Mouse (Mus musculus): ENCODE measurements around the gene Medag.

The Medag gene

DNA sequence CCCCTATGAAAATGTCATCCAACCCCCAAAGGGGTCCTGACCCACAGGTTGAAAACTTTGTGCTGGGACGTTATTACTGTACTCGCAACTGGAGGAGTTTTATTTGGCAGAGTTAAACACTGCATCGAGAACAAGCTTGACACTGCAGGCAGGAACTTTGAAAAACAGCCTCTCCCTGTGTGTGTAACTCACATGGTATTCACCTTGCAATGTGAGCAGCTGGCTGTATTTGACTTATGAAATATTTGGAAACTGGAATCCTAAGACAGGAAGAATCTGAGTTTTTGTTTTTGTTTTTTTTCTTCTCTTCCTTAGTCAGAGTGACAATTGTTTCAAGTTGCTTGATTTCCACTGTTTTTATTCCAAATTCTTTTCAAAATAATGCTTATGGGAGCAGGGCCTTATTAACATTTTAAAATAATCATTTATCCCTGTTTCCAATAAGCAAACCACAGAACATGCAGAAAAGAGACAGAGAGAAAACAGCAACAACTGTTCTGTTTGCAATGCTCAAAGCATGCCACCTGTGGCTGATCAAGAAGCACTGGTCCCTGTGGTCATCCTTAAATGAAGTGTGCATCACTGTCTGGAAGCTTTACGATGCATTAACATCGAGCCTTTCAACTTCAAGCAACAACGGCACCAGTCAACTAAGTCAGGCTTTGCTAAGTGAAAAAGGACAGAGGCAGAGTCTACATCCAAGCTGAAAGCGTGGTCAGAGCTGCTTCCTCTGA, 26.2 kb upstream of the Medag start:
- ATAC-seq (ENCODE audit: low TSS enrichment), result no peak

- no peak for ATAC-seq (ENCODE audit: low TSS enrichment)
Observed at GRCm38 (mm10) chr5:149386294-149386850, 25.2 kb upstream of the Medag start.

- no peak for ATAC-seq (ENCODE audit: low TSS enrichment)
Observed at GRCm38 (mm10) chr5:149388947-149389346, 22.6 kb upstream of the Medag start.

DNA sequence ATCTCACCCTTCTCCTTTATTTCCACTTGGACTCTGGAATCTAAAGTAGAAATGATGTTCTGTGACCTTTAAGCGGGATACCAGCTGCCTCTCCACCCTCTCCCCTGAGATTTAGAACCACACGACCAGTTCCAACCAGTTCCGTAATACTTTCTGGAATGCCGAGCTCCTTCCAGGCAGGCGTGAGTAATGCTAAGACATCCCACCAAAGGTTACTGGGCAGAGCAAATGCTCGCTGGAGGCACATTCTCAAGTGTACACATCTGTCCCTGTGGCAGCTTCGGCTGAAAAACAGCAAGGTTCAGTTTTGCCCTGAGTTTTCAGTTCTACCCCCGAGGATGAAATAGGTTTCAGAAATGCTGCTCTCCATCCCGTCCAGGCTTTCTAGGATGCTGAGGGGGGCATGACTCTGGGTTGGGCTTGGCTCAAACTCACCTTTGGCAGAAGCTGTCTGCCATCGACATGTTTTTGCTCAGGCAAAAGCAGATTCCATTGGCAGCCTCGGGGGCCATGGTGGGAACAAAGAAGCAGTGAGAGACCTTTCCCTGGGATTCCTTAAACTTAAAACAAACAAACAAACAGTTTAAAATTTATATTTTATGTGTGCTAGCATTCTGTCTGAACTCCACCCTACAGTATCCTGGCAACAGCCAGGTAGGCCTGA, 21.9 kb upstream of the Medag start:
- no peak for ATAC-seq (ENCODE audit: low TSS enrichment)

- no peak for ATAC-seq (ENCODE audit: low TSS enrichment)
Observed at GRCm38 (mm10) chr5:149391574-149392375, 19.8 kb upstream of the Medag start.

GRCm38 (mm10) chr5:149392420-149392988, 19.0 kb upstream of the Medag start:
- ATAC-seq (ENCODE audit: low TSS enrichment), result no peak

DNA sequence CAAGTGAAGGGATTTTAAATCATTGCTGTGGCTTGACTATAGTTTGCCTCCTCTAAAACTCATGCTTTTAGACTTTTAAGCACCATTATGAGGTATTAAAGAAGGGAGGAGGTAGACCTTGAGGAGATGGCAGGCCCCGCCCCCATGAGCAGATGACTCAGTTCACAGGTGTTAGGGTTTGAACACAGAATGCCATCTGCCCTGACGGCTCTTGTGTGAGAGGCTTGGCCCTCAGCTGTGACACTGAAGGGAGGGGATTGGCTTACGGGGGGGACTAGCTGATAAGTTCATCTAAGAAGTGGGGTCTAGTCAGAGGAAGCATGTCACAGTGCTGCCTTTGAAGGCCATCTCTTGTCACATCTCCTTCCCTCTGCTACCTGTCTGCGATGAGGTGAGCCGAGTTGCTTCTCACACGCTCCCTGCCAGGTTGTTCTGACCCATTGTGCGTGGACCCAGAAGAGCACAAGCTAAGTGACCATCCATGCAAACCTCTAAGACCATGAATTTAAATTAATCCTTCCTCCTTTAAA, 10.0 kb upstream of the Medag start:
- no peak for ATAC-seq (ENCODE audit: low TSS enrichment)

DNA sequence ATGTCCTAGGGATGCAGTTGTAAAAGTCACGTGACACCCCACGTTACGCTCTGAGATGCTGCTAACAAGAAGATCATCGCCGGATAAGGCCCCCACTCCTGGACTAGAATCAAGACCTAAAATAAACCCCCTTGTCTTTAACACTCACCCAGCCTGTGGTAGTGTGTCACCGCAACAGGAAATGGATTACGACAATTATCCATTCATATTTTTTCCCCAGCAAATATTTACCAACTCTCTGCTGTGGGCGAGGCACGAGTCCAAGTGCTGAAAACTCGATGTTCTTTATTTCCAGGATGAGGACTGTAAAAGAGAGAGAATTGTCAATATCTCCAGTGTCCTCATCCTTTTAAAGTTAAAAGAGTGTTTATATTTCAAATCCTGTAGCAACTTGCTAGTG, 9.5 kb upstream of the Medag start:
- ATAC-seq (ENCODE audit: low TSS enrichment), result no peak

- ATAC-seq (ENCODE audit: low TSS enrichment), result no peak
Observed at GRCm38 (mm10) chr5:149403386-149403785, 8.2 kb upstream of the Medag start.

DNA sequence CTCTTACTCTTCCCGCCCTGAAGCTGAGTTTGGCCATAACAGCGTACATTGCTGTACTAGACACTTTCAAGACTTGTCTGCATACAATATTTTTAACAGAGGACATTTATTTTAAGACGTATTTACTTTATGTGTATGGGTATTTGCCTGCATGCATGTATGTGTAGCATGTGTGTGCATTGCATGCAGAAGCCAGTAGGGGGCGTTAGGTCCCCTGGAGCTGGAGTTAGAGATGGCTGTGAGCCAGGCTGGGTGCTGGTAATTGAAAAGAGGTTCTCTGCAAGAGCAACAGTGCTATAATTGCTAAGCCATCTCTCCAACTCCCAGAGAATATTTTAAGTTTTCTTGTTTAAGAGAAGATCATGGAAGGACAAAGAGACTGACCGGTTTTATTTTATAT, 6.8 kb upstream of the Medag start:
- ATAC-seq (ENCODE audit: low TSS enrichment), result no peak

GRCm38 (mm10) chr5:149406791-149407276, 4.7 kb upstream of the Medag start:
- ATAC-seq (ENCODE audit: low TSS enrichment), result peak; percentile 85

GRCm38 (mm10) chr5:149409502-149409901, 2.0 kb upstream of the Medag start:
- ATAC-seq (ENCODE audit: low TSS enrichment), result no peak

DNA sequence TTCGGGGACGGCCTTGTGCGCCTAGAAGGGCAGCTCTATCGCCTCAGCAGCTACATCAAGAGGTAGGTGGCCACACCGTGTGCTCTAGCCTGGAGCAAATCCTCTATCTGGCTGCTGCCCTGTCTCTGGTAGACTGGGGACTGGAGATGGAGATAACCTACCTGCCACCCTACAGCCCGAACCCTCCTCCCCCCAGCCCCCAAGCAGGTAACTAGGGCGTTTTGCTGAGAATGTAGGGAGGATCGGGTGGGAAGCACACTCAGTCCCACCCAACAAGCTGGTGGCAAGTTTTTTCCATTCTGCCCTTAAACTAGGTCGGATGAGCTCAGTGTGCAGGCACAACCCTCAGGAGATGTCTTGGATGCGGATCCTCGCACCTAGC, 636 bp downstream of the Medag start:
- ATAC-seq (ENCODE audit: low TSS enrichment), result peak; percentile 42

- no peak for ATAC-seq (ENCODE audit: low TSS enrichment)
Observed at GRCm38 (mm10) chr5:149412671-149413070, 1.1 kb downstream of the Medag start.

- no peak for ATAC-seq (ENCODE audit: low TSS enrichment)
Observed at GRCm38 (mm10) chr5:149414369-149415167, 3.0 kb downstream of the Medag start.

GRCm38 (mm10) chr5:149417381-149417780, 5.8 kb downstream of the Medag start:
- no peak for ATAC-seq (ENCODE audit: low TSS enrichment)

DNA sequence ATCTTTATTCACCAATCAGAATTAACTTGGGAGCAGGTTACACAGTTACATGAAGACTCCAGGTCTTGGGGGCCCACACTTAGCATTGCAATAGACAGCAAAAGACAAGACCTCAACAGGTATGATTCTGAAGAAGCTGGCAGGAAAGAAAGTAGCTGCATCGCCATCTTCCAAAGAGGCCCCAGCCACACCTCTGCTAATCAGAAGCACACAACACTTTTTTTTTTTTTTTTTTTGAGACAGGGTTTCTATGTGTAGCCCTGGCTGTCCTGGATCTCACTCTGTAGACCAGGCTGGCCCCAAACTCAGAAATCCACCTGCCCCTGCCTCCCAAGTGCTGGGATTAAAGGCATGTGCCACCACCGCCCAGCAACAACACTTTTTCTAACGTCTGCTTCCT, 15.0 kb downstream of the Medag start:
- no peak for ATAC-seq (ENCODE audit: low TSS enrichment)

DNA sequence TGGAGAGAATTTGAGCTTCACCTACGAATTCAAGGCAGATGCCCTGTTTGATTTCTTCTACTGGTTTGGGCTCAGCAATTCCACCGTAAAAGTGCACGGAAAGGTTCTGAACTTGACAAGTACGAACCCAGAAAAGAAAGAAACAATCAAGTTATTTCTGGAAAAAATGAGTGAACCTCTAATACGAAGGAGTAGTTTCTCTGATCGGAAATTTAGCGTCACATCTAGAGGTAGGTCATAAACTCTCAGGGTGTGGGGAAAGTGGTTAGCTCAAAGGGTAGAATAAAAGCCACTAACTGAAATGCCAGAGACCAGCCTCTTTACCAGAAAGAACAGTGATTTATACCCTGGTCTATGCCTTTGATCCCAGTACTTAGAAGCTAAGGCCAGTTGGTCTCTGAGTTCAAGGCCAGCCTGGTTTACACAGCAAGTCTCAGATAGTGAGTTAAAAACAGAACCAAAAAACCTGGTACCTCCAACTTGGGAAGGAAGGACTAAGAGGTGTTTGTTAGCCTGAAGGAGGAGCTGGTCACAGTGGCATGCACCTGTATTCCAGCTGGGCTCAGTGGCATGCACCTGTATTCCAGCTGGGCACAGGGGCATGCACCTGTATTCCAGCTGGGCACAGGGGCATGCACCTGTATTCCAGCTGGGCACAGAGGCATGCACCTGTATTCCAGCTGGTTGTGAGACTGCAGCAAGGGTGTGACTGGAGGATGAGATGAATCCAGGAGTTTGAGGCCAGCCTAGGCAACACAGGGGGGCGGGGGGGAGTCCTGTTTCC, 15.9 kb downstream of the Medag start:
- no peak for ATAC-seq (ENCODE audit: low TSS enrichment)

- ATAC-seq (ENCODE audit: low TSS enrichment), result no peak
Observed at GRCm38 (mm10) chr5:149428347-149428746, 16.8 kb downstream of the Medag start.

DNA sequence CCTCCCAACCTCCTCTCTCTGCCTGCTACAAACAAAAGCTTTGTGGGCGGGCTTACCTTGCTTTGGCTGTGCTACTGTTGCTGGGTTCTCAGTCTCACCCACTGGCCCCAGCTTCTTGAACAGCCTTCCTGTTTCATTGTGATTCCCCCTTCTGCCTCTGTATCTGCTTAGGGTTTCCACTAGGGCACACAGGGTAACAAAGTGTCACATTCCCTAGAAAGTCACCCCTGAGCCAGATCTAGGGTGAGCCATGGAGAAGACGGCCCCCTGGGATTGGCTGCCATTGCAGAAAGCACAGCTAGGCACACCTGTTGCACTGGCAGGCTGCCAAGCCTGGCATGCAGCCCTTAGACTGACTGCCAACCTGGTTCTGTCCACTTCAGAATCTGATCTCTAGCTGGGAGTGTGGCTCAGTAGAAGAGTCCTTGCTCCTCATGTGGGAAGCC, 17.3 kb downstream of the Medag start:
- no peak for ATAC-seq (ENCODE audit: low TSS enrichment)

Data from frontal cortex, adult (tissue).